Mouse (Mus musculus): Measurements from ENCODE around the gene Thrb.

Thrb gene

DNA sequence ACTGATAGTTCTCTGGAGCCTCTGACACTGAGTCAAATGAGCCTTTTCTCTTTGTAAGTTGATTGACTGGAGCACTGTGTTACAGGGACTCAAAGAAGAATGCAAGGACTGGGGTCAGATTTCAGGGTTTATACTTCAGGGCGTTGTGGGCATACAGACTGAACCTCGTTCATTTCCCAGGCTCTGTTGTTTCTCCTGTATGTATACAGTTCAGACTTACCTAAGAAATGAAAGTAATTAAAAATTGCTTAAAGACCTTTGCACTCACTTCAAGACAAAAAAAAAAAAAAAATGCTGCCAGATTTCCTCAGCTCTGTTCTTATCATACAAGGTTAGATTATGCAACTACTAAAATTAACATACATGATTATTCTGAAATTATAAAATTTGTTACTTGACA is 126.2 kb downstream of the Thrb start:
- no peak for DNase-seq

DNA sequence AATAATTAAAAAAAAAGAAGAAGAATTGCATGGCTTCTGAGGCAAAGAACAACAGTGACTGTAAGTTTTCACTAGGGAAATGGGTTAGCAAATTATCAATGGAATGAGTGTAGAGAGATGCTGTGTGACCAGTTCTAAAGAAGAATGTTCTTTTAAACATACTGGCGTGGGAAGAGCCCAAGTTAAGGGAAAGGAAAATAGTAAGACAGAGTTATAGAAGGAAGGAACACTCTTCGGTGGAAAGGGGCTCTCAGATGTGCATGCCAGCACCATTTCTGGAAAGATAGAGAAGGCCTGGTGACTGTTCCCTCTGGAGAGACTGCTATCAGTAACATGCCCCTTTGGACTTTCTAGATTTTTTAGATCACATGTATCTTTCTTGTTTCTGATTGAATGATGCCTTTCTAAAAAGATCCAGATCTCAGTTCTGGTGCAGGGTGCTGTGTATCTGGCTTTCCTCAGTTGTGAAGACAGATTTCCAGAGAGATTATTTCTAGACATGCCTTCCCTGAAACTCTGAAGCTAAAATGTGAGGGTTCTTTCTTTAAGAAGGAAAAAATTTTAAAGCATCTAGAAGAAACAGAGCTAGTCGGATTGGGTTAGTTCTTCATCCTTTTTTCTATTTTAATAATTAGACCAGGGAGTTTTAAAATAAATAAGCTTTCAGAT is 144.0 kb downstream of the Thrb start:
- no peak for DNase-seq

DNA sequence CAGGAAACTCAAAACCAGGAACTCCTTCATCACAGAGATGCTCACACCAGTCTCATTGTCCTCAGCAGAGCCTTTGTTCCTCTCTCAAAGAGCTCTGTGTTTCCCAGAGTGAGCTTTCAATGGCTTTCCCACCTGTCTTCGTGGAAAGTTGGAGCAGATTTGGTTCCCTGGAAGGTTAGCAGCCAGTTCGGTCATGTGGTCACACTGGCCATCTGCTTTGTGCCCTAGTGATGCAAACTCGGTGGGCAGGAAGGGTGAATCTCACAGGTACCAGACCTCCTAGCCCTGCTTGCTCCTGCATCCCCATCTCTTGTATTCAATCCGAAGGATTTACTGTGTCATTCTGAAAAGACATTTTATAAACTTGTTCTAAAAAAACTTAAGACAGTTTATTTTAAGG is 151.0 kb downstream of the Thrb start:
- no peak for DNase-seq

GRCm38 (mm10) chr14:17812414-17812813 is 152.4 kb downstream of the Thrb start:
- DNase-seq, result no peak

- DNase-seq, result no peak
Measured at GRCm38 (mm10) chr14:17815103-17815502, 155.0 kb downstream of the Thrb start.

- no peak for DNase-seq
Measured at GRCm38 (mm10) chr14:17818086-17818485, 158.0 kb downstream of the Thrb start.

DNA sequence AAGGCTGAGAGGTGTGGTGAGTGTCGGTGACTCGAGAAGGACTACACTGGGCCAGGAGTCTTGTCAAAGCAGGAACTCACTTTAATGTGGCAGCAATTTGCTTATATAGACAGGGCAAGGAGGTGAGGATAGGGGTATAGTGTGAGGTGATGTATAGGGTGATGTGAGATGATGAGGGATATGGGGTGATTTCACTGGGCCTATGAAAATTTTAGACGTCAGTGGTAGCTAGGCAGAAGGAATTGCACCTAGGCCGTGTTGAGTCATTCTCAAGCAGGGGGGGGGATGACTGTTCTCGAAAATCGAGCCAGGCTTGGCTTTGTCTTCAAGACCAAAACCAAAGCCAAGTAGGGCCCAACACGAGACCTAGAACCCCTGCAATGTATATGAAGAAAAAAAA is 162.7 kb downstream of the Thrb start:
- no peak for DNase-seq

DNA sequence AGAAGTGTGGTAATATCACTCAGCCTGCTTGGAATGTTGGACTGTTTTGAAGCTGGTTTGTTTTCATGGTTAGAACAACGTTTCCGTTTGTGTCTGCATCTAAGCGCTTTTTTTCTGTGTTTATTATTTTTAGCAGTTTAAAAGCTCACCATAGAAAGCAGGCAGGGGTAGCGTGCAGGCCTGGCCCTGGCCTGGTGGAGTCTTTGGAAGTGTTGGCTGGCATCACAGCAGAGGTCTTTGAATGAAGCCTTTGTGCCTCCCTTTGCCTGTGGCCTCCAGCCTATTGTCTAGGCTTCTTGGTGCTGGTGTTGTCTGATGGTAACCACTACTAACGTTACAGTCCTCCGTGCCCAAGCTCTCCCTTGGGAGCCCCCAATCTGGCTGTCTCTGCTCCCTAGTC is 167.3 kb downstream of the Thrb start:
- DNase-seq, result no peak

DNA sequence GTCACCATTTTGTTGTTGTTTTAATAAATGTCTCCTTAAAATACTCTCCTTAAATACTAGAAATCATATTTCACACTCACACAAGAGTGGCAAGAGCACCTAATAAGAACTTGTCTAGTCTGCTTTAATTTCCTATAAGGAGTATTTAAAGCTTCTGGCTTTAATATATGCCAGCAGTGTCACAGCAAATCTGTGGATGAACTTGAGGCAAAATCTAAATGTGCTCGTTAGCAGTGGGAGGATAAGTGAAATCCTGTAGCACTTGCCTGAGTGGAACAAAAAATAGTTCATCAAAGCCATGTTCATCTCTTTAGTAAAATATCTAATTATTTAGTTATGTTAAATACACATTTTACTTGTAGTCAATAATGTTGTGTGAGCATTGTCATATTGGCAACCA is 175.7 kb downstream of the Thrb start:
- no peak for DNase-seq

DNA sequence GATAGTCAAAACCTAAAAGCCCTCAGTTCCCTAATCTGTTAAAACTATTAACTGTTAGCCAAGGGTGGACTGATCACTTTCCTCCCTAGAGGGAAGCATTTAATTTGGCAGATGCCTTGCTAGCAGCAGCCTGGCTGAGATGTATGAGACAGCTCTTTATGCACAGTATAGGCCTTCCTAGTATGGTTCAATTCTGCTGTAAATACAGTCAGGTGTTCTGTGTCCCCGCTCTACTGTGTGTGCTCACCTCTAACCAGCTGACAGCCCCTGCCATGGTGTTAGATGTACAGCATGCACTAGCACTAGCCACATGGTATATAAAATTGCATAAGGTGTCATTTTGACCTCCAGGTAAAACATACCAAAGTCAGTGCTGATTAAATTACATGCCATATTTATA is 176.7 kb downstream of the Thrb start:
- no peak for DNase-seq

DNA sequence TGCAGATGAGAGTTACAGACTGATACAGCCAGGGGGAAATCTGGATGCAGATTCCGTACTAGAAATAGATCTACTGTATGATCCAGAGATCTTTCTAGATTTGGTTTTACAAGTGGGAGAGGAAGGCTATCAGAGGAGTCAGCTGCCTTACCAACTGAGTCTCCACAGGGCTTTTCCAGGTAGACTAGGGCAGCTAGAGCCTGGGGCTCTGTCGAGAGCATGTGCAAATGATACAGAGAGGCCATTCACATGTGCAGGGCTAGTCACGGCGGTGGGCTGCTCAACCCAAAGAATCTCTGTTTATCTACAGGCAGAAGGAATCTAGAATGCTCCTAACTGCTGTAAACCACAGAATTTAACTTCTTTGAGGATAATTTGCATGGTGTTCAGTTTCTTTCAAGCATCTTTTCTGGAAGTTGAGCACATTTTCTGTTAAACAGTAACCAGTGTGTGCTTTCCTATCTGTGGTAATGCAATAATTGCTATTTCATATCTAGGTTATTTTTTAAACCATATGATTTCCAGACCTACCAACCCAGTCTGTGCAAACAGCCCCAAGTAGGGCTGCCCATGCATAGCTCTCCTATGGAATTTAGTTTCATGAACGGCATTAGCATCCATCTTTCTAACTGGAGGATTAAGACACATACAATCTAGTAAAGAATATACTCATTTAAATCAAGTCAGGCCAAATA is 185.1 kb downstream of the Thrb start:
- no peak for DNase-seq

DNA sequence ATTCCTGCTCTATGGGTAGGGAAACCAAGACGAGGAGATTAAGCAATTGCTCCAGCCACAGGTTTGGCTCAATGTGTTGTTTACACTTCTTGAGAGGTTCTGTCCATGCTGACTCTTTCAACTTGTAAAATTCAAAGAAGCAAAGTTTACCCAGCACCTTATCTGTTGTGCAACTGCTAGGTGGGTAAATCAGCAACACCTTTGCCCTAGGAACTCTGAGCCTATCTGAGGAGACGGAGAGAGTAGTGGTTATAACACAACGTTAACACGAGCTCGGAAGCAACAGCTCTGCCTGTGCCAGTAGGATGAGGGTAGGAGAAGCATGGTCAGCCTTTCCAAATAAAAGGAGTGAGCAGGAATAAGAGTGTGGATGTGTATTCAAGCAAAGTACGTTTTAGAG is 185.8 kb downstream of the Thrb start:
- no peak for DNase-seq

GRCm38 (mm10) chr14:17846700-17847099 is 186.6 kb downstream of the Thrb start:
- no peak for DNase-seq

- peak; percentile 25 for DNase-seq
Measured at GRCm38 (mm10) chr14:17847211-17847610, 187.2 kb downstream of the Thrb start.

DNA sequence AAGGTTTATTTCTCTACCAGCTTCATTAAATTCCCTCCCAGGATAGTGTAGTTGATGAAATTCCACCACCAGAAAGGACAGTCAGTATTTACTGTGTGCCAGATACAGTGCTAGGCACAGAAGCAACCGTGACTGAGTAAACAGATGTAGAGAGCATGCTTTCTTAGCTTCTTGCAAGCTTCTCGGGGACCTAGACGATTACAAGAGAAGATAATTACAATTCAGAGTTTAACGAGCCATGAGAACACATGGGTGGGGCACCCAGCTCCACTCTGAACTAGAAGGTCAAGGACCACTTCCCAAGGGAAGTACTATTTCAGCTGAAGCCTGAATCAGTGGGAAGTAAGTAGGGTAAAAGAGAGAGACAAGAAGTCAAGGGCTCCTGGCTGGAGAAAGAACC is 190.3 kb downstream of the Thrb start:
- DNase-seq, result no peak

DNA sequence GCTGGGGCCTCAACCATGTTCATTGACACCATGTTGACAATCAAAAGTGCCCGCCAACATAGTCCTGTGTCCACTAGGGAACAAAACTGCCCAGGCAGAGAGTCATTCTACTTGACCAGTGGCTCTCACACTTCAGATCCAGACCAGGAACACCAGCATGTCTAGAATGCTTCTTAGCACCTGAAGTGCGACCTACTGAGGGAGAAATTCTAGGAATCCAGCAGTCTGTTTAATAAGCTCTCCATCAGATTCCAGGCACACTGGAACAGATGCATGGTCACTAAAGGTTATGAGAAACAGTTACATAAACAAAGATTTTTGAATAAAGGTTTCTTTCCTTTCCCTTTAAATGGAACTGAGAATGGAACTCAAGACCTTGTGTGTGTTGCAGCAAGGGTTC is 192.2 kb downstream of the Thrb start:
- no peak for DNase-seq

- DNase-seq, result peak; percentile 50
Measured at GRCm38 (mm10) chr14:17859790-17860385, 199.8 kb downstream of the Thrb start.

DNA sequence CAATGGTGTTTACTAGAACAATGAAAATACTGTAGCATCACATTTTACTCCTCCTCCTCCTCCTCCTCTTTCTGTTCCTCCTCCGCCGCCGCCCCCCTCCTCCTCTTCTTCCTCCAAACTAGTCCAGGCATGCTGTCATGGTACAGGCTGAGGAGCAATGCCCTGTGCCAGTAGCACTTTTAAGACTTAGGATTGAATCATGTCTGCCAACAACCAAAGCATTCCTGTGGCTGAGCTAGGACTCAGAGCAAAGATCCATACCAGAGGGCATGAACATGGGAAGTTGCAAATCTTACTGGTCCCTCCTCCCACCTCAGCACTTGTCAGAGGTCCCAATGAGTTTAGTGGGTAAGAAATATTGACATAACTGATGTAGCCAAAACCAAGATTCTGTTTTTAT is 202.6 kb downstream of the Thrb start:
- DNase-seq, result no peak

- no peak for DNase-seq
Measured at GRCm38 (mm10) chr14:17863701-17864320, 203.8 kb downstream of the Thrb start.

- no peak for DNase-seq
Measured at GRCm38 (mm10) chr14:17868326-17868725, 208.3 kb downstream of the Thrb start.

DNA sequence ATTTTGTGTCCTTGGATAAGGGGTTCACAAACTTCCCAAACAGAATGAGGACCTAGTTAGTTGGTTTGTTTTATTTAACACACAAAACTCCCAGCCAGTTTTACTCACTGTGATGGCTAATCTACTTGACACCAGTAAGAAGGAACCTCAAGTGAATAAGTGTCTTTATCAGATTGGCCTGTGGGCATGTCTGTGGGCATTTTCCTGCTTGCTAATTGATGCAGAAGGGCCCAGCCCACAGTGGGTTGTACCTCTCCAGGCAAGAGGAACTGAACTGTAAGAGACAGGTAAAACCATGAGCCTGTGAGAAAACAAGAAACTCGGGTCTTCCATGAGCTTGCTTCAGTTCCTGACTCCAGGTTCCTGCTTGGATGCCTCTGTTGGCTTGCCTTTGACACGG is 215.9 kb downstream of the Thrb start:
- DNase-seq, result no peak

DNA sequence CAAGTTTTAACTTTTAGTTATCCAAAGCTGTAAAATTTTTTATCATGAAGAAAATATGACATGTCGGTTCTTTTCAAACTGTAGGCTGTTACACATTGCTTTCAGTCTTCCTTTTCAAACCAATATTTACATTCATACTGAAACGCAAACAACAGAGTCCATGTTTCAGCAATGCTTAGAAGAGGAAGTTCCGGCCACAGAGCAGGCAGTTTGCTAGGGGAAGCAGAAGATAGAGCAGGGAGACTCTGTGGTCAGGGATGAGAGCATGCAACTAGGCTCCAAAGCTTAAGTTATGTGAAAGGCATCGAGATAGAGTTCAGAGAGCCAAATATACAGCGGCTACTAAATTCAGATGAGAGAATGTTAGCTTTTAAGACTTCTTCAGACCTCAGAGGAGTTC is 219.4 kb downstream of the Thrb start:
- DNase-seq, result no peak

DNA sequence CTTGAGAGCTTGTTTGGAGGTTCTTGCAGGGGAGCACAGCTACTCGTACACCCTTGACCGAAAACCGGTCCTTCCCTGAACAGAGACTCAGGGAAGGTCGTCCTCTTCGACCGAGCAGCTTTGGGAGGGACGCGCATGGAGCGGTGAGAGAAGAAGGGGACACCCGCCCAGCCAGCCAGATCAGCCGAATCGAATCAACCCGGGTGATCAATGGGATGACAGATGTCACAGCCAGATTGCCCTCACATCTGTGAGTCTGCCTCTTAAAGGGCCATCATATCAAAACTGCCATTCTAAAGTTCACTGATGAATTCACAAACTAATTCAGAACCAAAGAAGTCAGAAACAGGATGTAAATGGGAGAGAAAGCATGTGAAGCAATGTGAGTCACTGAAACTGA is 224.8 kb downstream of the Thrb start:
- DNase-seq, result no peak

DNA sequence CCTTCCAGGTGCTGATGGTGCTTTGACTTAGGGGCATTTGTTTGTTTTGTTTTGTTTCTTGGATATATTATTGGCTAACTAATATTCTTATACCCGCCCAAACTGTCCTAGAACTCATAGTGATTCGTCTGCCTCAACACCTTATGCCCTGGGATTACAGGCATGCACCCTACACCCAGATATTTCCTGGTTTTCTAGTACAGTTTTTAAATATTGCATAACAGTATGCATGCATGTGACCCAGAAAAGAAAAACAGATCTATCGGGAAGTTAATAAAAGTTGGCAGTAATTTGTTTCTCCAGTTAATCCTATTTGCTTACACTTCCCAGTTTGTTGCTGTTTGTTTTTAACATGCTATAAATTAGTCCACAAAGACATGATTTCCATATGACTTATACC is 225.3 kb downstream of the Thrb start:
- DNase-seq, result no peak

Data from kidney, postnatal 10 days (tissue).